Mouse (Mus musculus): ENCODE measurements around the gene Rbp1. TPM values are rescaled to one million over a fixed set of nuclear protein-coding genes. Genes with fewer than 3 reads are reported as not detected.

The Rbp1 gene
- total RNA-seq, 2 experiments from 2014 or later, result 5.0 to 5.4 TPM

- DNase-seq (ENCODE audit: low spot score in 2 of 2), result no peak
These were observed 1.5 kb downstream of the Rbp1 start for GRCm38 (mm10) chr9:98424291-98424690.

- no peak for DNase-seq (ENCODE audit: low spot score in 2 of 2)
These were observed 2.0 kb downstream of the Rbp1 start for GRCm38 (mm10) chr9:98424725-98425210.

- no peak for DNase-seq (ENCODE audit: low spot score in 2 of 2)
These were observed 2.7 kb downstream of the Rbp1 start for GRCm38 (mm10) chr9:98425351-98425880.

- DNase-seq (ENCODE audit: low spot score in 2 of 2), result no peak
These were observed 5.3 kb downstream of the Rbp1 start for GRCm38 (mm10) chr9:98427906-98428517.

GRCm38 (mm10) chr9:98428783-98429182, 6.0 kb downstream of the Rbp1 start:
- DNase-seq (ENCODE audit: low spot score in 2 of 2), result no peak

- peak in 1 of 2 experiments; percentile 10 for DNase-seq (ENCODE audit: low spot score in 2 of 2)
These were observed 7.0 kb downstream of the Rbp1 start for GRCm38 (mm10) chr9:98429806-98430205.

- DNase-seq (ENCODE audit: low spot score in 2 of 2), result no peak
These were observed 7.8 kb downstream of the Rbp1 start for GRCm38 (mm10) chr9:98430528-98430927.

- DNase-seq (ENCODE audit: low spot score in 2 of 2), result no peak
These were observed 10.3 kb downstream of the Rbp1 start for GRCm38 (mm10) chr9:98433021-98433420.

- DNase-seq (ENCODE audit: low spot score in 2 of 2), result no peak
These were observed 11.3 kb downstream of the Rbp1 start for GRCm38 (mm10) chr9:98433956-98434588.

GRCm38 (mm10) chr9:98437819-98438218, 15.1 kb downstream of the Rbp1 start:
- DNase-seq (ENCODE audit: low spot score in 2 of 2), result no peak

- DNase-seq (ENCODE audit: low spot score in 2 of 2), result no peak
These were observed 16.3 kb downstream of the Rbp1 start for GRCm38 (mm10) chr9:98439091-98439490.

- peak in 1 of 2 experiments; percentile 51 for DNase-seq (ENCODE audit: low spot score in 2 of 2)
These were observed 19.9 kb downstream of the Rbp1 start for GRCm38 (mm10) chr9:98442638-98443037.

- no peak for DNase-seq (ENCODE audit: low spot score in 2 of 2)
These were observed 22.8 kb downstream of the Rbp1 start for GRCm38 (mm10) chr9:98445359-98446149.

- peak in 1 of 2 experiments; percentile 18 for DNase-seq (ENCODE audit: low spot score in 2 of 2)
These were observed 28.2 kb downstream of the Rbp1 start for GRCm38 (mm10) chr9:98450976-98451375.

- DNase-seq (ENCODE audit: low spot score in 2 of 2), result no peak
These were observed 43.9 kb downstream of the Rbp1 start for GRCm38 (mm10) chr9:98466709-98467108.

GRCm38 (mm10) chr9:98480172-98480749, 57.5 kb downstream of the Rbp1 start:
- no peak for DNase-seq (ENCODE audit: low spot score in 2 of 2)

GRCm38 (mm10) chr9:98482256-98482655, 59.5 kb downstream of the Rbp1 start:
- DNase-seq (ENCODE audit: low spot score in 2 of 2), result no peak

- DNase-seq (ENCODE audit: low spot score in 2 of 2), result no peak
These were observed 62.3 kb downstream of the Rbp1 start for GRCm38 (mm10) chr9:98485020-98485419.

GRCm38 (mm10) chr9:98485815-98486214, 63.1 kb downstream of the Rbp1 start, which contains the start of gene Rbp2:
Rbp2 (plus strand) TSS chr9:98486115.
- DNase-seq (ENCODE audit: low spot score in 2 of 2), result no peak

GRCm38 (mm10) chr9:98487273-98487672, 64.5 kb downstream of the Rbp1 start:
- DNase-seq (ENCODE audit: low spot score in 2 of 2), result no peak

- DNase-seq (ENCODE audit: low spot score in 2 of 2), result no peak
These were observed 66.8 kb downstream of the Rbp1 start for GRCm38 (mm10) chr9:98489532-98489931.
